Mouse (Mus musculus) heart, adult 2 months (tissue): ENCODE results near the gene Iqce. TPM values are rescaled to one million over a fixed set of nuclear protein-coding genes. Genes with fewer than 3 reads are reported as not detected.

Experiments used
- DNase-seq, 2 experiments: peaks; one replicate each; pipeline ENCODE4 v3.0.0; 2021
- H3K27ac ChIP-seq: fragments of 200-600 bp; 2 replicates; pipeline ENCODE4 v1.8.1; 2022
- H3K27me3 ChIP-seq: fragments of 200-500 bp; 2 replicates; pipeline ENCODE4 v1.6.1; 2012; ENCODE audit warnings: mild to moderate bottlenecking, low read length, inconsistent platforms, mixed read lengths; ENCODE audit not compliant: control insufficient read depth, insufficient read depth
- H3K36me3 ChIP-seq: fragments of 200-500 bp; 2 replicates; pipeline ENCODE4 v1.6.1; 2012; ENCODE audit warnings: low read length, inconsistent platforms; ENCODE audit not compliant: control insufficient read depth, insufficient read depth
- H3K4me1 ChIP-seq: fragments of 200-500 bp; 2 replicates; pipeline ENCODE4 v1.6.1; 2011; ENCODE audit warnings: low read length; ENCODE audit not compliant: control insufficient read depth, insufficient read depth
- H3K4me3 ChIP-seq: fragments of 200-600 bp; 2 replicates; pipeline ENCODE4 v1.8.1; 2022
- H3K79me2 ChIP-seq: fragments of 200-500 bp; replicated peaks from 2 replicates; pipeline ENCODE4 v1.6.1; 2012; ENCODE audit warnings: mild to moderate bottlenecking, inconsistent platforms, low read length, moderate library complexity, mixed read lengths; ENCODE audit not compliant: control insufficient read depth, insufficient read depth
- H3K9ac ChIP-seq: fragments of 200-500 bp; 2 replicates; pipeline ENCODE4 v1.6.1; 2012; ENCODE audit warnings: low read depth, mild to moderate bottlenecking, control low read depth, inconsistent platforms, low read length, mixed read lengths
- CTCF ChIP-seq: fragments of 200-600 bp; IDR thresholded peaks from 2 replicates; pipeline ENCODE4 v1.8.1; 2022; ENCODE audit warnings: antibody characterized with exemption, mild to moderate bottlenecking, moderate library complexity
- EP300 ChIP-seq: fragments of 200-500 bp; IDR thresholded peaks from 2 replicates; pipeline ENCODE4 v1.6.1; 2011; ENCODE audit warnings: low read depth, low read length, control low read depth; ENCODE audit not compliant: insufficient read depth
- POLR2A ChIP-seq: fragments of 200-500 bp; IDR thresholded peaks from 2 replicates; pipeline ENCODE4 v1.6.1; 2011; ENCODE audit warnings: mild to moderate bottlenecking, low read depth, low read length, control low read depth; ENCODE audit not compliant: insufficient read depth
- WGBS: fragments of 180-500 bp; shearing (Covaris S2); methylation state at CpG from one replicate; pipeline ENCODE4 v1.1.7; 2018; 5-methylcytosine and 5-hydroxymethylcytosine counted together
- intact Hi-C: fragments of 180-260 bp; cut with DNase I; formaldehyde crosslinking; loops from one replicate; pipeline ENCODE4 v1.15.1; 2025
- polyA plus RNA-seq: library from polyadenylated mRNA; depleted of rRNA; stranded (reverse); fragments of >200 nt; gene quantifications from 2 replicates; pipeline ENCODE4 v1.2.3, GENCODE M21; 2012
- total RNA-seq, 2 experiments: library from RNA; stranded (reverse); gene quantifications; 2 replicates each; pipeline ENCODE4 v1.2.3; 2021

Gene Iqce
- total and polyA plus RNA-seq, 3 experiments: 3.7 to 7.1 (median 5.8) TPM

DNA sequence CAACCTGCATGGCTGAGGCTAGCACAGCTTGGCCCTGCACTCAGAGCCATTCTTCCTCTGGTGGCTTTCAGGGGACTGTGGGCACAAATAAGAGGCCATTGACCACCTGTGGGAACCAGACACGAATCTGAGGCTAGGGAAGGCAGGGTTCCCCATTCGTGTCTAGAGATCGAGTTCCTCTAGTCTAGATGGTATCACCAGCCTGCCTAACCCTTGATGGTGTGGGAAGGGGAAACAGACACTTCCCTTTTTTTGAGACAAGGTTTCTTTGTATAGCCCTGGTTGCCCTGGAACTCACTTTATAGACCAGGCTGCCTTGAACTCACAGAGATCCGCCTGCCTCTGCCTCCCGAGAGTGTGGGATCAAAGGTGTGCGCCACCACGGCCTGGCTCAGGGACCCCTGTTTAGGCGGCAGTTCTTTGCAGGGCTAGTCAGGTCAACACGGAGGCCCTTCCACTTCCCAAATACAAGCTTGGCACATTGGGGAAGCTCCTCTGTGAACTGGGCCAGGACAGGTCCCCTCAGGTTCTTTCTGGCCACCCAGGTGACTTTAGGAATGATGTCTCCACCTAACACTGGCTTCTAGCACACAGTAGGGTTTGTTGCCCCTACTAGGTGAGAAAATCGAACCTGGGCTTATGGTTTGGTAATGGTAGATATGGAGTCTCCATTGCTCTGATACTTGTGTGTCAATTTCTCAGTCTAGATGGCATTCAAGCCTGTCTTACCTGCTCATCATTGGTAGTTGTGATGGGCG is 29.0 kb upstream of the Iqce start:
- H3K36me3 ChIP-seq: no peaks in the 10 kb centered on the region

GRCm38 (mm10) chr5:140726946-140727740 is 25.0 kb upstream of the Iqce start:
- no peak overlapping the region for H3K27ac ChIP-seq
- H3K79me2 ChIP-seq: no peaks in the 10 kb centered on the region
- no peaks in the 10 kb centered on the region for H3K27me3 ChIP-seq
- WGBS: 75% methylated on average over 17 of the region's 17 CpGs
- H3K4me3 ChIP-seq: no peak overlapping the region
- intact Hi-C loops: no loop called here
- H3K9ac ChIP-seq: no peak overlapping the region
- H3K36me3 ChIP-seq: no peaks in the 10 kb centered on the region
- no peaks in the 10 kb centered on the region for H3K4me1 ChIP-seq
- DNase-seq: no peak
- TF ChIP-seq EP300 (no peak), POLR2A (no peak), CTCF (no peak)

More for the DNA sequence above, 29.0 kb upstream of the Iqce start:
- Histone ChIP-seq H3K27ac (no peak overlapping the region), H3K4me1 (peaks cover 4% of the 10 kb centered on the region), H3K79me2 (no peaks in the 10 kb centered on the region), H3K27me3 (peaks cover 4% of the 10 kb centered on the region; the same call in 1 of the 2 replicates), H3K9ac (no peak overlapping the region), H3K4me3 (no peak overlapping the region)
- DNase-seq: no peak
- WGBS: 81% methylated on average over 11 of the region's 11 CpGs
- TF ChIP-seq EP300: no peak
- no peak for TF ChIP-seq POLR2A
- TF ChIP-seq CTCF: no peak
- intact Hi-C loops: no loop called here

DNA sequence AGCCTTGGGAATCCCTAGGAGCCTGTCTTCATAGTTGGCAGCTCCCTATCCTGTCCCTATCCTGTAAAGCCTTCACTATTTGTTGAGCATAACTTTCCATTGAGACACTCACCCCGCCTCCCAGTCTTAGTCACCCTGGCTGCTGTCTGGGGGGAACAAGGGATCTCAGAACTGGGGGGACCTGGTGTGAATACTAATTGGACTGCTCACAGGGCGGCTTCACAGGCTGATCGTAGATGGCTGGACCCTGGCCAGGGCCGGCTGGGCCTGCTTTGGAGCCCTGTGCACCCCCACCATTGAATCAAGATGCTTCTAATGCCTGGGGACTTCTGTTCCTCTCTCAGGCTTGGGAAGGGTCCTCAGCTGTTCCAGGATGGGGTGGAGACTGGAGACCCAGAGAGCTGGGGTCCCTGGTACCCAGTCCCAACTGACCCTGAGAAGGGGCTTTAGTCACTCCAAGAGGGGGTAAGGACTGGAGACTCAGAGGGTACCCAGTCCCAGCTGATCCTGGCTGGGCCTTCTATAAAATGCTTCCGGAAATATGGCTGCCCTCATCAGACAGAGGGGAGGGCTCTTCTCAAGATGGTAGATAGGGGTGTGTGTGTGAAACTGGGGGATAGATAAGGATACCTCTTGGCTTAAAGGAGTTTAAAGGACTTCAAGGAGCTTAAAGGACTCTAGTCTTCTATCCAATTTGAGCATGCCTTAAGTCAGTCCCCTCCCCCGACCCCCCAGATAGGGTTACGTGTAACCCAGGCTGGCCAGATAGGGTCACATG is 24.1 kb upstream of the Iqce start:
- no peaks in the 10 kb centered on the region for H3K27me3 ChIP-seq
- H3K36me3 ChIP-seq: no peaks in the 10 kb centered on the region
- H3K79me2 ChIP-seq: no peaks in the 10 kb centered on the region
- no peak overlapping the region for H3K27ac ChIP-seq
- no peak overlapping the region for H3K9ac ChIP-seq
- no peaks in the 10 kb centered on the region for H3K4me1 ChIP-seq
- TF ChIP-seq POLR2A (no peak), CTCF (no peak), EP300 (no peak)
- WGBS: 77% methylated on average over 7 of the region's 7 CpGs
- DNase-seq: no peak
- intact Hi-C loops: no loop called here
- no peak overlapping the region for H3K4me3 ChIP-seq

GRCm38 (mm10) chr5:140723822-140724221 is 21.6 kb upstream of the Iqce start, which contains the start of gene Amz1:
Amz1 (plus strand) TSS chr5:140724127.
- no peak for TF ChIP-seq POLR2A
- no peak for TF ChIP-seq EP300
- no peak for TF ChIP-seq CTCF
- Histone ChIP-seq H3K9ac (no peak within 1 kb of the TSS), H3K4me3 (no peak within 1 kb of the TSS), H3K27me3 (no peaks in the 10 kb centered on the region), H3K36me3 (no peaks in the 10 kb centered on the region), H3K4me1 (no peaks in the 10 kb centered on the region), H3K79me2 (no peaks in the 10 kb centered on the region), H3K27ac (no peak within 1 kb of the TSS)
- WGBS: 73% methylated on average over 13 of the region's 13 CpGs
- DNase-seq: no peak
- intact Hi-C loops: no loop called here

GRCm38 (mm10) chr5:140722121-140722520 is 19.9 kb upstream of the Iqce start:
- Histone ChIP-seq H3K36me3 (no peaks in the 10 kb centered on the region), H3K4me3 (no peak overlapping the region), H3K79me2 (no peaks in the 10 kb centered on the region), H3K27ac (no peak overlapping the region), H3K27me3 (no peaks in the 10 kb centered on the region), H3K4me1 (no peaks in the 10 kb centered on the region), H3K9ac (no peak overlapping the region)
- TF ChIP-seq CTCF (no peak), EP300 (no peak), POLR2A (no peak)
- WGBS: 51% methylated on average over 3 of the region's 3 CpGs
- no peak for DNase-seq
- intact Hi-C loops: no loop called here
